Mouse (Mus musculus) testis, postnatal 14 days (tissue): ENCODE results near the gene Cenpv.

Source experiments
- DNase-seq: peaks from one replicate; pipeline ENCODE4 v3.0.0; 2021; ENCODE audit warnings: low spot score

Gene Cenpv

GRCm38 (mm10) chr11:62507683-62508082 lies 31.4 kb downstream of the Cenpv start:
- no peak for DNase-seq

GRCm38 (mm10) chr11:62500529-62500928 lies 38.5 kb downstream of the Cenpv start:
- DNase-seq: no peak

- no peak for DNase-seq
Measured at GRCm38 (mm10) chr11:62498802-62499201, 40.3 kb downstream of the Cenpv start.

GRCm38 (mm10) chr11:62497181-62497580 lies 41.9 kb downstream of the Cenpv start:
- no peak for DNase-seq

- no peak for DNase-seq
Measured at GRCm38 (mm10) chr11:62496151-62496715, 42.8 kb downstream of the Cenpv start.

GRCm38 (mm10) chr11:62495276-62495801 lies 43.7 kb downstream of the Cenpv start:
- DNase-seq: no peak

GRCm38 (mm10) chr11:62494754-62495275 lies 44.2 kb downstream of the Cenpv start:
- DNase-seq: peak; percentile 44

- DNase-seq: no peak
Measured at GRCm38 (mm10) chr11:62493701-62494100, 45.4 kb downstream of the Cenpv start.

- no peak for DNase-seq
Measured at GRCm38 (mm10) chr11:62487540-62488350, 51.3 kb downstream of the Cenpv start.

- DNase-seq: no peak
Measured at GRCm38 (mm10) chr11:62486949-62487348, 52.1 kb downstream of the Cenpv start.

- no peak for DNase-seq
Measured at GRCm38 (mm10) chr11:62479581-62479980, 59.5 kb downstream of the Cenpv start.

GRCm38 (mm10) chr11:62478931-62479330 lies 60.1 kb downstream of the Cenpv start:
- DNase-seq: no peak

- DNase-seq: no peak
Measured at GRCm38 (mm10) chr11:62476156-62476555, 62.9 kb downstream of the Cenpv start.
